Mouse (Mus musculus): ENCODE measurements around the gene Gm17660.

The Gm17660 gene

DNA sequence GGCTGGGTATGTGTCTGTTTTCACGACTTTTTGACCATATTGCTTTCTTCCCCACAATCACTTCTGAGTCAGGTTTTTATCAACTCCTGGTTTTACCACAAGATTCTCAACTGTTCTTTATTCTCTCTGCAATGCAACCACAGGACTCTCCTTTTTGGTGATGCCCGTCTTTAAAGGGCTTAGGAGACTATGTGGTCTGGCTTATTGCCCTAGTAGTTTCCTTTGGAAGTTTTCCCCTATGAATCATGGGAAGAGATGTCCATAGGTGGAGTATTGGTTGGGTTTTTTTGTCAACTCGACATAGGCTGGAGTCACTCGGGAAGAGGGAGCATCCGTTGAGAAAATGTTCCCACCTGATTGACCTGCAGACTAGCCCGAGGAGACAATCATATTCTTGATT lies 3.3 kb upstream of the Gm17660 start:
- no peak for DNase-seq (ENCODE audit: low spot score)

DNA sequence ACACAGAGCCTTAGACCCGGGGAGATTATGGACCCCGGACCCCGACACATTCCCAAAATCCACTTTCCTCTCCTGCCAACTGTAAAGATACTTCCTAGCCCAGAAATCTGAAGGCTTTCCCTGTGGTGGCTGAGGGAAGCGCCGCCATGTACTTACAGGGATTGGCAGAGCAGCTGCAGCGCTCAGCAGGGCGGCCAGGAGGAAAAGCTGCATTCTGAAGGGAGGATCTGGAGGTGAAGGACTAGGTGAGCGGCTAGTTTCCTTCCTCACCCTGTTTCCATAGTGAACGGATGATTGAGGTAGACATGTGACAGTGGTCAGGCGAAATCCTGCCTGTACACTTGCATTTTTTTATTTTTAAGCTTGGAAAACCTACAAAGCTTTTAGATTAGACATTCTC lies 1.0 kb downstream of the Gm17660 start:
- no peak for DNase-seq (ENCODE audit: low spot score)

DNA sequence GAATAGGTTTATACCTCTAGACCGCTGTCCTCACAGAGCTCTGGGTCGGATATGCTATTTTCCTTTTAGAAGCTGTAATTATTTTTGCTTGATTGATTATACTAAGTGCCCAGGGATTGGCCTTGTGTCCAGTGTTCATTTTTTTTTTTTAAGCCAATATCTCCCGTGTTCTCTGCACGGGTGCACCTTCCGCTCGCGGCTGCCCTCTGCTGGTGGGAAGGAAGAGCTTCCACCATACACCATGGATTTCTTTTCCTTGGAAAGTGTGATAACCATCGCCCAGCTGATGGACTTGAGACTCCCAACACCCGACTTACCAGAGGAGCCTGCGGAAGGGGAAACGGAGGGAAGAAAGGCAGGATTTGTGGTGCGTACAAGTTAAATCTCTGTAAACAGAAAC lies 3.0 kb downstream of the Gm17660 start:
- DNase-seq (ENCODE audit: low spot score): peak; percentile 71

DNA sequence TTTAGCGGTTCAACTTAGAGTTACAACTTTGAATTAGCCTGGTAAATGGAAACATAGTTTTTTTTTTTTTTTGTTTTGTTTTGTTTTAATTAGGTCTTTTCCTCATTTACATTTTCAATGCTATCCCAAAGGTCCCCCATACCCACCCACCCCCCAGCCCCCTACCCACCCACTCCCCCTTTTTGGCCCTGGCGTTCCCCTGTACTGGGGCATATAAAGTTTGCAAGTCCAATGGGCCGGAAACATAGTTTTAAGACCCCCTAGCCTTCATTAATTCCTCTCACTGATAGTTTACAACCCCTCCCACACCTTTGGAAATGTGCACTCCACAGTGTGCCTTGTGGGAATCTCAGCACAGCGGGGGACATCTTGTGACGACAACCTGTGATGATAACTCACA lies 3.8 kb downstream of the Gm17660 start:
- DNase-seq (ENCODE audit: low spot score): no peak

DNA sequence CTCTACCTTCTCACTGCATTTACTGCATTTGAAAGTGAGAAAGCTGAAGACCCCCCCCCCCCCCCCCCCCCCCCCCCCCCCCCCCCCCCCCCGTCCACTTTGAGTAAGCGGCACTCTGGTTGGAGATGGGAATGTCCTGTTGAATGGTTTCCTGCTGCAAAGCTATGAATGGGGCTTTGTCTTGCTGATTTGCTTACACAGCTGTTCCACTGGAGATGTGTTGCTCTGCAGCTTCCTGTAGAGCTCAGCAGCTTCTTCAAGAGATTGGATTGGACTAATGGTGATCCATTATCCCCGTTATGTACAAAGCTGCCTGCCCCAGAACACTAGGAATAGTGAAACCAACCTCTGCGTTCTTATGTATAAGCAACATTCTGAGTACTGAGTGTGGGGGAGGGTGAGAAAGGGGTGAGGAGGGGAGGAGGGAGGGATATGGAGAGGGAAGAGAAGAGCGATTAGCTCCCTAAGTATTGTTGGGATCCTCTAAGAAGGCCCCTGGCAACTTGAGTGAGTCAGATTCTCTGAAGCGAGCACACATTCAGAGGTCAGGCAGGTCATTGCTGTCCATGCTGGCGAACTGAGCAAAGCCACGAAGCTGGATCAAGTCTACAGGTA lies 5.0 kb downstream of the Gm17660 start:
- peak; percentile 83 for DNase-seq (ENCODE audit: low spot score)

DNA sequence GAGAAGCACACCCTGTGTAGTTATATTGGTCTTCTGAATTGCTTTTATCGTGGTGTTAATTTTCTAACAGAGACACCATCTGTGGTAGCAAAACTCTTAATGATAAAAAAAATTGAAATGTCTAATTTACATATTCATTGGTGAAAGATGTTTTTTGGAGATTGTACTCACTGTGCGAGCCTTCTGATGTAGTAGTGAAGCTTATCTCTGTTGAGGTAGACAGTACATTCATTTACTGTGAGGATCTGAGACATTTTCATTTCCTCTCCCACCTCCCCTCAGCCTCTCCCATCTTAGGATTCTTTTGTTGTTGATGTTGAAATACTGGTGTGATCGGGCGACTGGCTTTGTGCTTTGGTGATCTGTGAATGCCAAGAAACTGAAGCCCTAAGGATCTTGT lies 6.4 kb downstream of the Gm17660 start:
- DNase-seq (ENCODE audit: low spot score): no peak

DNA sequence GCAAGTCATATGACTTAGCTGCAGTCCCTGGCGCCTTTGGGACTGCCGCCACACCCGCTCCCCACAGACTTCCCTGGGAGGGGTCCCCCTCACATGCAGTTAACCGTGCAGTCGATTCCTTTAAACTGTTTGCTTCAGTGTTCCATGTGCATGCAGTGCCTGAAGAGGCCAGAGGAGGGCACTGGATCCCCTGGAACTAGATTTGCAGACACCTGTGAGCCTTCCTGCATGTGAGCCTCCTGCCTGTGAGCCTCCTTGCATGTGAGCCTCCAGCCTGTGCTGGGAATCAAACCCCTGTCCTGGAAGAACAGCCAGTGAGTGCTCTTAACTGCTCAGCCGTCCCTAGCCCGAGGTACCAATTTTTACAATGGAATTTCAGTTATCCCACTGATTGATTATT lies 8.7 kb downstream of the Gm17660 start:
- peak; percentile 60 for DNase-seq (ENCODE audit: low spot score)

DNA sequence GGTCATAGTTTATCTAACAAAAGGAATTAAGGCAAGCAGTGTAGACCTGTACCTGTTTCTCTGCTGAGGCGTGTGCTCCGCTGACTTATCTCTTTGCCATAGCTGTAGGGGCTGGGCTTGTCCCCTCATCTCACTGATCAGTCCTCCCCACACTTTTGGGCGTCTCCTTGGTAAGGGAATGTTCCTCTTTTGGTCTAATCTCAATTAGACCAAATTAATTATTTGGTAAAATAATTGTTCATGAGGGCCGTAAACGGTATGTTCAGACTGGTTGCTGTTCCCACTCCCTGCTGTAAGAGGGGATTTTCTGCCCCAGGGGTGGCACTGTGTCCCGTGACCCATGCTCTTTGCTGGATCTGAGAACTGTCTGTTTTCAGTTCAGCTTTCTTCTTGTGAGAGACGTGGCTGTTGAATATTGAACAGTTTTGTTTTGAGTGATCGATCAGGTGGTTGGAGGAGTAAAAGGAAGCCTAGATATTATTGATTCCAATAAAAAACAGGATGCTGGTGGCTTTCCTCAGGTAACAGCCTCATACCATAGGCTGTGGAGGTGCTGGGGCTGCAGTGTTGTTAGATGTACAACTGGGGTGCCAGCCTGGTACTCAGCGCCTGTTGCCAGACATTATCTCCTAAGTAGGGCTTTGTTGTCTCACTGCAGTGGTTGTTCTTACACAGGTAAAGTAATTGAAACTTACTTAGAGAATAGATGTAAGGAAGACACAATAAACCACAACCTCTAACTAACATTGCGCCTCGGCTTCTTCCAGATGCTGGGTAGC lies 14.4 kb downstream of the Gm17660 start:
- DNase-seq (ENCODE audit: low spot score): no peak

DNA sequence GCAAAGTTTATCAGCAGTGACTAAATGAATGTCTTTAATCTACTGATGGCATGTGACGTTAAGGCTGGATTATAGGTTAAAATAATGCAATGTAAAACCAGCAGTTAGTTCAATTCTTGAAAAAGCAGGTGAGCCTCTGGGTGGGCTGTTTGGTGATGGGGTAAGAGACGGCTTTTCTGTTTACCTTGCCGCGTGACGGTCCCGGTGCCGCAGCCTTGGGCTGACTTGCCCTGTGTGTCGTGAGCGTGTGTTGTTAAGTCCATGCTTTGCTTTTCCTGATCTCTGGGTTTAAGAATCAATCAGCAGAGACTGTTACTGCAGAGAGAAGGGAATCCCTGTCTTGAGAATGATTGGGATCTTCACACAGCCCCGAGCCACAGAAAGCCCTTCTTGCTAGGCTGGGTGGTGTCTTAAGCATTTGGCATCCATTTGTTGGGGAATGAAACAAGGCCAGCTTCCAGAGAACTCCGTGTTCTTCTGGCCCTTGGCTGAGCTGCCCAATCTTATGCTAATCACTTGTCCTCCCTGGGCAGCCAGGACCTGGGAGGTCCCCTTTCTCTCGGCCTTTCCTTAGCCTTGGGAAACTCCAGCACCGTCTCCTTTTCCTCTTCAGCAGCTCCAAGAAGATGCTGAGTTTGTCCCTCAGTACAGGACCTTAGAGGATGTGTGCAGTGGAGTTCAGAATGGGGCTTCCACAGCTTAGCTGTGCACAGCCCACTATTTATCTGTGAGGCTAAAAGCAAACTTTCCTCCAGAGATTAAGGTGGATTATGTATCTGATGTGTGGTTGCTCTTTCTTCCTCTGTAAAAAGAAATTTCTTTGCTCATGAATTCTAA lies 15.3 kb downstream of the Gm17660 start:
- DNase-seq (ENCODE audit: low spot score): no peak

DNA sequence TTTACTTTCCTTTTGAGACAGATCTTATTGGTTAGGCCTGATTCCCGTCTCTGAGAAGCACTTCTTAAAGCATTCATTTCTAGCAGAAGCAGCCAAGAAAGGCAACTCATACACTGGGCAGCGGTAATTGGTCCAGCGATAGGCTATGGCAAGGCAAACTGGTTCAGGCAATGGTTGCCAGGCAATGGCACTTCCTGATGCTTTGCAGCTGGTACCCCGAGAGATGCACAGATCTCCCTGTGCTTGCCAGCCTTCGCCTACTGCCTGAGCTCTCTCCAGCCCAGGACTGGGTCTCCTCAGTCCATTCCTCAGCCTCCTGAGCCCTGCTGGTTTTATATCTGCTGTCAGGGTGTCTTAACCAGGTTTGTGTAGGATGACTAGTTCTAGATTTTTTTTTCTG lies 17.0 kb downstream of the Gm17660 start:
- DNase-seq (ENCODE audit: low spot score): no peak

DNA sequence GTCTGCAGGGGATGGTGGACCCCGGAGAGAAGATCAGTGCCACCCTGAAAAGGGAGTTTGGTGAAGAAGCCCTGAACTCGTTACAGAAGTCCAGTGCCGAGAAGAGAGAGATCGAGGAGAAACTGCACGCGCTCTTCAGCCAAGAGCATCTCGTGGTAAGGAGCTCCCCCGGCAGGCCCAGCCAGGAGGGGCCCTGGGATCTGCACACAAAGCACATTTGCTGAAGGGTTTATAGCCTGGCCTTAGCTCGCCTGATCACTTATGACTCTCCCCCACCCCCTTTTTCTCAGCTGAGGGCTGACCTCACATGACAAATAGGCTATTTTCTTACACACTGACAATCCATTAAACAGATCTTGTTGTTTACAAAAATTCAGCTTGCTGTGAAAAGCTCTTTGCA lies 17.8 kb downstream of the Gm17660 start:
- no peak for DNase-seq (ENCODE audit: low spot score)

DNA sequence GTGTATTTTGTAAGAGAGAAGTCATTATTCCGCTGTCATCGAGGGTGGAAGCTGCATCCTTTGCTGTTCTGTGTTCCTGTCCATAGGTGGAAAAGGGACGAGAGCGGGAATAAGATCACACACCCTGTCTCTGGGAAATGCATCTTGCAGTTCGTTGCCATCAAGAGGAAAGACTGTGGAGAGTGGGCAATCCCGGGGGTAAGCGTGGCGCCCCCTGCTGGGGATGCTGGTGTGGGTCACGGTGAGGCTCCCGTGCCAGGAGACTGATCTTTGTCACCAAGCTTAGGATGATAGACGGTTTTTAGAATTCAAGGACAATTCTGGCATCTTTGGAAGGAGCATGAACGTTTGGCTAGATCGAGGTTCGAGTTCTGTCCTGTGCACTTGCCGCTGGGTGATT lies 19.4 kb downstream of the Gm17660 start:
- peak; percentile 40 for DNase-seq (ENCODE audit: low spot score)

DNA sequence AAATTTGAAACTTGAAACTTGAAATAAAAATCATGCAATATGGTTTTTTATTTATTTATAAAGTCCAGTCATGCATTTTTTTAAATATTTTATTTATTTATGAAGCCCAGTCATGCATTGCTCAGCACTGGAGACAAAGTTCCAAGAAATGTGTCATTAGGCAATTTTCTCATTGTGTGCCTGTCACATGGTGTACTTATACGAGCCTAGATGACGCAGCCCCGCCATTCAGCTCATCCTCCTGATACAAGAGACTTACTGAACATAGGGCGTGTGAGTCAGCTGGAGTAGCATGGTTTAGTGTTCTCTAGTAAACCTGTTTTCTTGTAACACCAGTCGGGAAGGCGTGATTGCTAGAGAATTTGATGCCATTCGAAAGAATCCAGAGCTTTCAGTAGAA lies 21.1 kb downstream of the Gm17660 start:
- no peak for DNase-seq (ENCODE audit: low spot score)

DNA sequence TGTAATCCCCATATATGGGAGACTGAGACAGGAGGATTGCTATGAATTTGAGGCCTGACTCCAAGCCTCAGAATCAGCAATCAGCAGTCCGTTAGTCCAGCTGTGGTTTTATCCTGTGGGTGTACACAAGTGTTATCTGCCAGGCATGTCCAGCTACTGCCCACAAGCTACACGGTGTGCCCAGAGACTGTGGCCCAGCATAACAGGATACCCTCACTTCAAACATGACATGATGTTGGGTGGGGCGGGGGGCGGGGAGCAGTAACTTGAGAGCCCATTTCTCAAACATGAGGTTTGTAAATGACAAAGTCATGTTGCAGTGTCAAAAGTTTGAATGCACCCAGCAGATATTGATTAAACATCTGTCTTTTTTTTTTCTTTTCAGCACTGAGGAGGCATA lies 21.6 kb downstream of the Gm17660 start:
- no peak for DNase-seq (ENCODE audit: low spot score)

DNA sequence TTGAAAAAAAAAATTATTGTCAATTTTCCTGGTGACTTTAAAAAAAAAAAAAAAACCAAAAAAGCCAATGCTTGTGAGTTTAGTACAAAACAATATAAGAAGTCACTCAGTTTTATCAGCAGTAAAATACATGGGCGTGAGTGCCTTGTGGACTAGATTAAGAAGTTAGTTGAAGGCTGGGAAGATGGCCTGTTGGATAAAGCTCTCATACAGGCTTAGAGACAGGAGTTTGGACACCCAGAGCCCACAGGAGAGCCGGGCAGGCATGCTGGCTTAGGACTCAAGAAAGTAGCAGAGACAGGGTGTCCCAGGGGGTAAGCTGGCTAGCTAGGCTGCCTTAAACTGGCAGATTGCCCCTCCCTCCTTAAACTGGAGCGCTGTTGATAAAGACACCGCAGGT lies 22.5 kb downstream of the Gm17660 start:
- no peak for DNase-seq (ENCODE audit: low spot score)

DNA sequence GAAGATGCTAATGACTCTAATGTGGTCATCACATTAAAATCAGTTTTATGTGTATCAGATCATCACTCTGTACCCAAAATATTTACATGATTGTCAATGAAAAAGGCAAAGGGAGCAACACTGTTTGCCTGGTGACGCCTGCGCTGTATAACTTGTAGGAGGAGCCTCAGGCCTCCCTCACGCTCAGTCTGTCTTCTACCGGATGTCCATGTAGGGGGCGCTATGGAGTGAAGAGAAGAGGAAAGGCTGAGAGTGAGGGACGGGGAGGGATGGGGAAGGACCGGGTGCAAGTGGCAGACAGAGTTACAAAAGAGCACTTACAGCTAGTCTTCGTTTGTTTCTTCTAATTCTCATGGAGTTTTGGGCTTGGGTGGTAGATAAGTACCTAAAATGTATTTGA lies 24.5 kb downstream of the Gm17660 start:
- peak; percentile 53 for DNase-seq (ENCODE audit: low spot score)

DNA sequence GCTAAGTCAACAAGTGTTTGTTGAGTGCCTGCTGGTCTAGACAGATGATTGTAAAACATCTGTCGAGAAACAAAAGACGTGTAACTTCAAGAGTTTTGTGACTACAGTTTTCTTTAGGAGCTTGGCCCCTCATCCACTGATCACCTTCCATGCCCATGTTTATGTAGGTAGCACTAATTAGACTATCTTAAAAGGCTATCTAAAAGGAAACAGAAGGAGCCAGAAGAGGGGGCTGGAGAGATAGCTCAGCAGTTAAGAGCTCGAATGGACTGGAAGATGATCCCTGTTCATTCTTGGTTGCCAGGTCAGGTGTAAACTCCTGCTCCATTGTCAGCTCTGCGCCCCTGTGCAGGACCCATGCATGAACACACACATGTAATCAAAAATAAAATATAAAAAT lies 29.3 kb downstream of the Gm17660 start:
- DNase-seq (ENCODE audit: low spot score): peak; percentile 25

DNA sequence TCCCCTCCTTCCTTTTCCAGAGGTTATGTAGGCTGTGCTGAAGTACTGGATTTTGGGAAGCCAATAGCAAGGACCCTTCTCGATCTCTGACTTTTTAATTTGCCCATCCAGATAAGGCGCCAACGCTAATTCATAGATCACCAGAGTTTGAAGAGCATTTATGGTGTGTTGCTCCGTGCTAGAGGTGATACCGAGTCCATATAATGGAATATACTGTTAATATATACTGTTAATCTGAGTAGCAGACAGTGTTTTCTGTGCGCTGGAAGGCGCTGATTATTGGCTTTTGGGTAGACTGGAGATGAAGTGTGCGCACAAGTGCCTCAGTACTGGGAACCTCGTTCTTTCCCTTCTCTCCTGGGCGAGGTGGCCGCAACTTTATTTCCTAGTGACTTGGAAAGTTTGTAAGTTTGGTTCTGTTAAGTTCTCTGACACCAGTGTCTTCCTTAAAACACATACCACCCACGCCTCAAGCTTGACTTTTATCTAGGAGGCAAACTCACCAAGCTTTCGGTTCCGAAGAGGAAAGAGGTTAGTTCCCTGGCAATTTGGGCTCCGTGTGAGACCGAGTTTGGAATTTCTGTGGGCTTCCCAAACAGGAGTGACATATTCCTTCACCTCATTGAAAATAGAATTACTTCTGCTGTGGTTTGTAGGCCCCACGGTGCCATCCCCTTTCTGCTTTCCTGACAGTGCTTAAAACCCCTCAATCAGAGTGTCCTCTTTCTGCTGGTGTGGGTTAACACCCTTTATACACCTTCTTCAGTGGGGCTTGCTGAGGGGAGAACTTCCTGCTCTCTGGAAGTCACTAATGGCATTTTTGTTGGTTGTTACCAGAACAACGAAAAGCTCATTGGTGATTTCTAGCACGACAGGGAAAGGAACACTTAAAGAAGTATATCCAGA lies 30.0 kb downstream of the Gm17660 start:
- DNase-seq (ENCODE audit: low spot score): peak; percentile 44

DNA sequence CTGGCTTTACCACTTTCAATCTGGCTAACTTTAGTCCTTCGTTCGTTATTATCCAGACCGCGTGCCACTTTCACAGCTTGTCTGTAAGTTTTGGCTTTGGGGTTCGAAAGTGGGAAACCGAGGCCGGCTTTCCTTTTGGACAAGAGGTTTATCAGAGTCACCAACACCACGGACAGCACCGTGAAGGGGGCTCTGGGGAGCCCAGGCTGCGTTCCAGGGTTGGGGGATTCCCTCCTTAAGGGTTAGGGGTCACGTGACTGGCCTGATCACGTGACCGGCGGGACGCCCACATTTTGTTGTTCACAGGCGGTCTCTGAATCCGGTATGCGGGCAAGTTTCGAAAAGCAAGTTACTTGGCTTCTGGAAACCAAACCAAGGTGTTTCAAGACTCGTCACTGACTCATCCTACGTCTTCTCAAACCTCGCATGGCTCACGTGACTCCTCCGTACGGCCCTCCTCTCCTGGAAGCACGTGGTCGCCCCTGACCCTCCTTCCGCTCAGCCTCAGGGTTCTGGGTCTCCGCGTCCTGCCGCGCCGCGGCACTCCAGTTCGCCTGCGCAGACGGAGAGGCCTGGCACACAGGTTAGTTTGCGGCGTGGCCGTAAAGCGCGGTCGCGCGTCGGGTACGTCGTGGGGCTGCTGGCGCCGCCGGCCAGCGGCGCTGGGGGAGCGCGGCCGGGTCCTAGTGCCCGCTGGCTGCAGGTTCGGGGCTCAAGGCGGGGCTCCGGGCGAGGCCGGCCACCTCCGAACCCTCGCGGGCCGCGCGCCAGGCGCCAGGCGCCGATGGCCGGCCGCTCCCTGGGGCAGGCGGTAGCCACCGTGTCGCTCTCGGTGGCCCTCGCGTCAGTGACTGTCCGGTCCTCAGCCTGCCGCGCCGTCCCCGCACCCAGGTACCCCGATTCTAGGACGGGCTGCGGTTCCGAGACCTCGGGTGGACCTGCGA lies 30.9 kb downstream of the Gm17660 start, which contains the start of gene Nudt9:
Gene Nudt9, plus strand, starts transcription at position 51 of the 944 bp plus-strand sequence.
- peak; percentile 96 for DNase-seq (ENCODE audit: low spot score)

DNA sequence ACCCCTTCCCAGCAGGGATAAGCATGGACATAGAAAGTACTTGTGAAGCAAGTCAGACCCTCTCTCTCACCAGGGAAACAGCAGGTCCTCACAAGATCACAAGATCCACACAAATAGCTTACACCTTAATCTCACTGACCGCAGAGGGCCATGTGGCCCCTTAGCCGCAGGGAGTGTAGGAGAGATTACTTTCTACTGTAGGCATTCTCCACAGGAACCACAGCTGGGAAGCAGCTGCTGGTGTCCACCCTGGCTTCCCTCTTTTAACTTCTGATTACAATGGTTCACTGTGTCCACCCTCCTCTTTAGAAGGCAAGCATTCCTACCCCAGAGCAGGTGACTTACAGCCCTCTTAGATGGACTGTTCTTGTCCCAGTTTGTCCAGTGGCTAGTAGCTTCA lies 33.7 kb downstream of the Gm17660 start:
- DNase-seq (ENCODE audit: low spot score): no peak

DNA sequence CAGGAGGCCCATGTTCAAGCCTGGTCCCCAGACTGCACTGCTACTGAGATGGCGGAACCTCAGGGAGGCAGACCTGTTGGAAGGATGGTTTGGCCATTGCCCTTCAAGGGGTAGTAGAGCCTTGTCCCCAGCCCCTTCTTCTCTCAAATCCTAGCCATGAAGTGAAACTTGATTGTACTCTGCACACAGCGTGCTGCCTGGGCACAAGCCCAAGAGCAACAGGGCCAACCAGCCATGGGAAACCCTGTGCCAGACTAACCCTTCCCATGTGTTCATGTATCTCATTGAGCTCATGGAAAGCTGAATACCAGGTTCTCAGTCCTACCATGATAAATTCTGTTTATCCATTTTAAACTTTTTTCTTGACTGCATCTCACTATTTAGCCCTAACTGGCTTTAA lies 34.5 kb downstream of the Gm17660 start:
- no peak for DNase-seq (ENCODE audit: low spot score)
